Mouse (Mus musculus): ENCODE results near the gene Tomm5.
"Not testable (repeated sequence)": the region's sequence is repeated elsewhere in the genome, so short reads cannot be mapped to it uniquely, and the experiment has no call there.

Tomm5 gene

DNA sequence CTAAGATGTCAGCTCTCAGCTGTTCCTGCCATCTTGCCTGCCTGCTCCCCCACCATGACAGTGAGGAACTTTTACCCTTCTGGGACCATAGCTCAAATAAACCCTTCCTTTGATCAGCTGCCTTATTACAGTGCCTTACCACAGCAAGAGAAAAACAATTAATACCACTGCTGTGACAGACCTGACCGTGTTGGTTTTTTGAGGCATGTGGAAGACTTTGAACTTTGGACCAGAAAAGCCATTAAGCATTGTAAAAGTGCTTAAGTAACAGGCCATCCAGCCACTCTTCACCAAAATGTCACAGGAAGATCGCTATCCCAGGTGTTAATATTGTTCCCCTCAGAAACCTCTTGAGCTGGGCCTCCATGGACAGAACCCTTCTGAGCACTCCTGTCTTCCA, 43.3 kb downstream of the Tomm5 start:
- DNase-seq: no peak

DNA sequence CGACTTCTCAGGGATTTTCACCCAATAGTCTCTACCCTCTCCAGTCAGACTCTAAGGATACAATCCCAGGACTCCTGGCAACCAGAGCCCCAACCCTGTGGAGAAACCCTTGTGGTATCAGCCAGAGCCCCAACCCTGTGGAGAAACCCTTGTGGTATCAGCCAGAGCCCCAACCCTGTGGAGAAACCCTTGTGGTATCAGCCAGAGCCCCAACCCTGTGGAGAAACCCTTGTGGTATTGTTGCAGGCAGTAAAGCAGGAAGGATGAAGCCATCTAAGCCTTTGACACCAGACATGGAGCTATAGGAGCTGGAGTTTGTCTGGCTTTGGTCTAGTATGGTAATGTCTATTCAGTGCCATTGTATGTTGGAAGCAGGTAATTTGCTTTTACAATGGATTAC, 44.1 kb downstream of the Tomm5 start:
- not testable (repeated sequence) for DNase-seq

- no peak for DNase-seq
Measured at GRCm38 (mm10) chr4:45055451-45055850, 52.5 kb downstream of the Tomm5 start.
